Mouse (Mus musculus): ENCODE measurements around the gene Prkg1. TPM values are rescaled to one million over a fixed set of nuclear protein-coding genes. Genes with fewer than 3 reads are reported as not detected.

The Prkg1 gene
- polyA plus RNA-seq, 1 experiment from 2014 or later: 2.5 TPM

- 95% methylated on average over 6 of the region's 6 CpGs for WGBS (ENCODE audit: missing documents)
- no peak overlapping the region for H3K4me3 ChIP-seq (ENCODE audit: inconsistent target)
- H3K27ac ChIP-seq: no peak overlapping the region
- H3K79me2 ChIP-seq (ENCODE audit: inconsistent target): no peaks in the 10 kb centered on the region
- no peaks in the 10 kb centered on the region for H3K36me3 ChIP-seq (ENCODE audit: inconsistent target)
These were observed 1248.1 kb downstream of the Prkg1 start for GRCm38 (mm10) chr19:30516771-30517170.

Other genes starting within 250 kb of the Prkg1 start
- gene A1cf, start 103.7 kb upstream of the Prkg1 start, polyA plus RNA-seq (2018): not detected in 3 replicates